Mouse (Mus musculus) olfactory bulb, adult 2 months (tissue): ENCODE data around the gene Ptgir. TPM values are rescaled to one million over a fixed set of nuclear protein-coding genes. Genes with fewer than 3 reads are reported as not detected.

Experiments used
- H3K27ac ChIP-seq: fragments of 200-500 bp; 2 replicates; pipeline ENCODE4 v1.5.1; 2012; ENCODE audit warnings: low read depth, low read length; ENCODE audit not compliant: insufficient read depth
- H3K4me1 ChIP-seq: fragments of 200-500 bp; 2 replicates; pipeline ENCODE4 v1.6.1; 2012; ENCODE audit warnings: low read length; ENCODE audit not compliant: control insufficient read depth, insufficient read depth
- H3K4me3 ChIP-seq: fragments of 200-500 bp; 2 replicates; pipeline ENCODE4 v1.5.1; 2012; ENCODE audit warnings: mild to moderate bottlenecking, low read depth, low read length, moderate library complexity; ENCODE audit not compliant: insufficient read depth
- CTCF ChIP-seq: fragments of 200-500 bp; IDR thresholded peaks from 2 replicates; pipeline ENCODE4 v1.5.1; 2012; ENCODE audit warnings: low read depth, mild to moderate bottlenecking, low read length, moderate library complexity; ENCODE audit not compliant: insufficient read depth
- POLR2A ChIP-seq: fragments of 200-500 bp; IDR thresholded peaks from 2 replicates; pipeline ENCODE4 v1.6.1; 2012; ENCODE audit warnings: mild to moderate bottlenecking, low read depth, low read length, moderate library complexity; ENCODE audit not compliant: insufficient read depth
- WGBS: fragments of 180-500 bp; shearing (Covaris S2); methylation state at CpG from one replicate; pipeline ENCODE4 v1.1.7; 2018; 5-methylcytosine and 5-hydroxymethylcytosine counted together
- polyA plus RNA-seq: library from polyadenylated mRNA; stranded (reverse); fragments of >200 nt; gene quantifications from 2 replicates; pipeline ENCODE4 v1.2.4, GENCODE M21; 2012; ENCODE audit warnings: low replicate concordance; ENCODE audit not compliant: missing spikeins, insufficient read depth, insufficient read length

The Ptgir gene
- polyA plus RNA-seq, 1 experiment, result not detected

DNA sequence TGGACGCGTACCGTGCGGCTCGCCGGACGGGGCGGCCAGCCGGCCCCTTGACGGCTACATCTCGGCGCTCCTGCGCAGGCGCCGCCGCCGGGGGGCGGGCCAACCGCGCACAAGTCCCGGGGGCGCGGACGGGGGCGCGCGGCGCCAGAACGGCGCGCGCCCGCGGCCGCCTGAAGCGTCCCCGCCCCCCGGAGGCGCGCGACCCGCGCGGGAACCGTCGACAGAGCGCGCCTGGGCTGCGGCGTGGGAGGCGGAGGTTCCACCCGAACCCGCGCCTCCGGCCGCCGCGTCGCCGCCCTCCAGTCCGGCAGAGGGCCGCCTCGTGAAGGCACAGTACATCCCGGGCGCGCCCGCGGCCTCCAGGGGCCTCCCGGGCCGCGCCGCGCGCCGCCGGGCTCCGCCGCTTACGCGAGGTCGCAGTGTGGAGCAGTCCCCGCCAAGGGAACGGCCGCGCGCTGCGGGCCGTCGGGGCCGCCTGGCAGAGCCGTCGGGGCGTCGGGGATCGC lies 21.0 kb upstream of the Ptgir start:
- no peak overlapping the region for H3K4me3 ChIP-seq
- TF ChIP-seq CTCF (no peak), POLR2A (no peak)

GRCm38 (mm10) chr7:16885905-16886304 lies 20.4 kb upstream of the Ptgir start:
- Histone ChIP-seq H3K4me1 (peaks cover 4% of the 10 kb centered on the region), H3K27ac (no peak overlapping the region), H3K4me3 (no peak overlapping the region)
- WGBS, result 75% methylated on average over 59 of the region's 59 CpGs
- TF ChIP-seq CTCF, result no peak
- TF ChIP-seq POLR2A, result no peak

More for the DNA sequence above, 21.0 kb upstream of the Ptgir start:
- Histone ChIP-seq H3K4me1 (no peaks in the 10 kb centered on the region), H3K27ac (no peak overlapping the region)
- WGBS, result 56% methylated on average over 95 of the region's 95 CpGs

DNA sequence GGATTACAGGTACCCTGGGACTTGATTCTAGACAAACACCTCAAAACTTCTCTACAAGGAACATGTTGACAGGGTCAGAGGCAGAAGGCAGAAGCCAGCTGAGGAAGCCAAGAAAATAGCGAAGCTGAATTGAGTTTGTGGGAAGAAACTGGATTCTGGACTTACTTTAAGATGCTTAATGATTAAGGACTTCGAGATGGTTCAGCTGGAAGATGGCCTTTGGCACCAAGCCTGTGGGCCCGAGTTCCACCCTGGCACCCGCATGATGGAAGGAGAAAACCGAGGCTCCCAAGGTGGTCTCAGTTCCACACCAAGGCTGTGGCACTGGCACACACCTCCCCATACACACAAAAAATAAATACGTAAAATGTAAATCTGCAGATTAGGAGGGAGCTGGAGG lies 15.8 kb upstream of the Ptgir start:
- Histone ChIP-seq H3K4me1 (peaks cover 24% of the 10 kb centered on the region), H3K4me3 (no peak overlapping the region), H3K27ac (no peak overlapping the region)
- 46% methylated on average over 6 of the region's 6 CpGs for WGBS
- no peak for TF ChIP-seq CTCF
- no peak for TF ChIP-seq POLR2A

- TF ChIP-seq POLR2A (no peak), CTCF (no peak)
- WGBS, result 8% methylated on average over 23 of the region's 23 CpGs
- Histone ChIP-seq H3K4me1 (peaks cover 25% of the 10 kb centered on the region), H3K27ac (no peak overlapping the region), H3K4me3 (no peak overlapping the region)
These were observed 15.3 kb upstream of the Ptgir start for GRCm38 (mm10) chr7:16890944-16891343.

DNA sequence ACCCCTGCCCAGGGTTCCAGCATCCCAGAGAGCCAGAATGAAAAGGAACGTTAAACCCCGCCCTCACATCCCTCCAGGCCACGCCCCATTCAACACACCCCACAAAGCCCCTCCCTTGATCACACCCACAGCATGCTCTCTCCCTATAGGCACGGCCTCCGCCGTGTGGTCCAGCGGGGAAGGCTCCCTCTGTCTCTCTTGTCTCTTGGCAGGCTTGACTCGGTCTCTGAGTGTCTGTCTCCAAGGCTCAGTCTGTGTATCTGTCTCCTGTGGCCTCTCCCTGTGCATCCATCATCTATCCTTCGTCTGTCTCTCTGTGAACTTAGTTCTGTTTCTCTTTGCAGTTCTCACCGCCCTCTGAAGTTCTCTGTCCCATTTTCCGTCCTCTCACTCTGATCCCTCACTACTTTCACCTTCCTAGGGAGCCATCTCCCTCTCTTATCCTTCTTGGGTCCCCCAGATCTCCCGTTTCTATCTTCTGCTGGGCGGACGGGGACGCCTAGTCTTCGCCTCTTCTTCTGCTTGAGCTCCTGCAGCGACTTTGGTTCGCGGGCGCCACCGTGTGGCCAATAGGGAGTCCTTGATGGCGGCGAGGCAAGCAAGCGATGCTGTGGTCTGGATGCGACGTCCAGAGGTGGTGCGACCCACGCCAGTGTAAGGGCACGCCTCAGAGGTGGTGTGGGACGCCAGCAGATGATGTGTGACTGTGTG lies 14.5 kb upstream of the Ptgir start, which contains the start of gene Gng8:
Gng8 (plus strand) TSS at position 146 of the 711 bp plus-strand sequence.
- Histone ChIP-seq H3K27ac (no peak within 1 kb of the TSS), H3K4me3 (peak within 1 kb of the TSS; percentile 29), H3K4me1 (peaks cover 25% of the 10 kb centered on the region)
- 1% methylated on average over 30 of the region's 30 CpGs for WGBS
- no peak for TF ChIP-seq POLR2A
- peak; percentile 80 for TF ChIP-seq CTCF

- Histone ChIP-seq H3K4me1 (peaks cover 25% of the 10 kb centered on the region), H3K4me3 (no peak overlapping the region), H3K27ac (no peak overlapping the region)
- no peak for TF ChIP-seq POLR2A
- TF ChIP-seq CTCF, result no peak
- WGBS, result 52% methylated on average over 9 of the region's 9 CpGs
These were observed 13.9 kb upstream of the Ptgir start for GRCm38 (mm10) chr7:16892352-16892730.

DNA sequence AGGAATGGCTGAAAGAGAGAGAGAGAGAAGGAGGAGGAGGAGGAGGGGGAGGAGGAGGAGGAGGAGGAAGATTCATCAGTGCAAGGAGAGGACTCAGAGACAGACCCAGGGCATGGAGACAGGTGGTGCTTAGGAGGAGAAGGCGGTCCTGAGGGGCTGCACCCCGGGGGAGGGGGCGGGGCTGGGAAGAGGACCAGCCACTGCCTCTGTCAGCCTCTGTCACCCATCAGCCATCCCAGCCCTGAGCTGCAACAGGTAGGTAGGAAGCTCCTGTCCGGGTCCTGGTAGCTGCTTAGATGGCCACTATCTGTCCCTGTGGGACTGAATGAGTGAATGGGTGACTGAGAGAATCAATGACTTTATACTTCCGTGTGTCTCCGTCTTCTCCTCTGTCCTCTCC lies 12.7 kb upstream of the Ptgir start:
- 17% methylated on average over 6 of the region's 6 CpGs for WGBS
- no peak overlapping the region for H3K27ac ChIP-seq
- H3K4me1 ChIP-seq, result peaks cover 25% of the 10 kb centered on the region
- TF ChIP-seq POLR2A (no peak), CTCF (no peak)
- H3K4me3 ChIP-seq, result no peak overlapping the region

GRCm38 (mm10) chr7:16894279-16894678 lies 12.0 kb upstream of the Ptgir start:
- Histone ChIP-seq H3K27ac (no peak overlapping the region), H3K4me3 (no peak overlapping the region), H3K4me1 (peaks cover 29% of the 10 kb centered on the region)
- 27% methylated on average over 4 of the region's 4 CpGs for WGBS
- no peak for TF ChIP-seq POLR2A
- no peak for TF ChIP-seq CTCF

DNA sequence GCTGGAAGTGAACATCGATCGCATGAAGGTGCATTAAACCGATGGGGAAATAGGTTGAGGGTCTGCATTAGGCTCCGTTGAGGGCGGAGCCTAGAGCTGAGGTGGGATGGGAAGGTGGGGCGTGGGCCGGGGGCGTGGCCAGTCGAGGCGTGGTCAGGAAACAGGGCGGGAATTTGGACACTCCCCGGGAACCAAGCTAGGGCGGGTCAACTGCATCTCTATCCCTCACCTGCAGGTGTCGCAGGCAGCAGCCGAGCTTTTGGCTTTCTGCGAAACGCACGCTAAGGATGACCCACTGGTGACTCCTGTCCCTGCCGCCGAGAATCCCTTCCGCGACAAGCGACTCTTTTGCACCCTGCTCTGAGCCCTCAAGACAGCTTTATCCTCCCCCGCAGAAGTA lies 11.3 kb upstream of the Ptgir start:
- Histone ChIP-seq H3K4me3 (peak overlapping the region; percentile 32), H3K4me1 (peaks cover 29% of the 10 kb centered on the region), H3K27ac (no peak overlapping the region)
- TF ChIP-seq POLR2A (no peak), CTCF (peak; percentile 78; the same call in 1 of the 2 replicates)
- 2% methylated on average over 24 of the region's 24 CpGs for WGBS
